Mouse (Mus musculus): ENCODE data around the gene Pnma1.

The Pnma1 gene

GRCm38 (mm10) chr12:84155523-84155871, 7.2 kb upstream of the Pnma1 start:
- no peak for DNase-seq (ENCODE audit: extremely low read depth, low read depth, low spot score)

GRCm38 (mm10) chr12:84154786-84155522, 6.7 kb upstream of the Pnma1 start:
- peak; percentile 74 for DNase-seq (ENCODE audit: extremely low read depth, low read depth, low spot score)

- DNase-seq (ENCODE audit: extremely low read depth, low read depth, low spot score), result no peak
Observed at GRCm38 (mm10) chr12:84153414-84153813, 5.1 kb upstream of the Pnma1 start.

- DNase-seq (ENCODE audit: extremely low read depth, low read depth, low spot score), result no peak
Observed at GRCm38 (mm10) chr12:84152352-84153190, 4.3 kb upstream of the Pnma1 start.

- no peak for DNase-seq (ENCODE audit: extremely low read depth, low read depth, low spot score)
Observed at GRCm38 (mm10) chr12:84151911-84152310, 3.6 kb upstream of the Pnma1 start.

GRCm38 (mm10) chr12:84150976-84151375, 2.7 kb upstream of the Pnma1 start:
- DNase-seq (ENCODE audit: extremely low read depth, low read depth, low spot score), result no peak

- no peak for DNase-seq (ENCODE audit: extremely low read depth, low read depth, low spot score)
Observed at GRCm38 (mm10) chr12:84149971-84150370, 1.7 kb upstream of the Pnma1 start.

- DNase-seq (ENCODE audit: extremely low read depth, low read depth, low spot score), result no peak
Observed at GRCm38 (mm10) chr12:84148622-84149012, 328 bp upstream of the Pnma1 start.

- no peak for DNase-seq (ENCODE audit: extremely low read depth, low read depth, low spot score)
Observed at GRCm38 (mm10) chr12:84142281-84143050, 5.8 kb downstream of the Pnma1 start.

- DNase-seq (ENCODE audit: extremely low read depth, low read depth, low spot score), result no peak
Observed at GRCm38 (mm10) chr12:84141271-84141670, 7.0 kb downstream of the Pnma1 start.

- DNase-seq (ENCODE audit: extremely low read depth, low read depth, low spot score), result no peak
Observed at GRCm38 (mm10) chr12:84140135-84140534, 8.2 kb downstream of the Pnma1 start.

- no peak for DNase-seq (ENCODE audit: extremely low read depth, low read depth, low spot score)
Observed at GRCm38 (mm10) chr12:84137131-84137530, 11.2 kb downstream of the Pnma1 start.

- DNase-seq (ENCODE audit: extremely low read depth, low read depth, low spot score), result no peak
Observed at GRCm38 (mm10) chr12:84132265-84132664, 16.0 kb downstream of the Pnma1 start.

GRCm38 (mm10) chr12:84129931-84130330, 18.4 kb downstream of the Pnma1 start:
- DNase-seq (ENCODE audit: extremely low read depth, low read depth, low spot score), result no peak

GRCm38 (mm10) chr12:84128576-84128975, 19.7 kb downstream of the Pnma1 start:
- DNase-seq (ENCODE audit: extremely low read depth, low read depth, low spot score), result no peak

GRCm38 (mm10) chr12:84126899-84127298, 21.4 kb downstream of the Pnma1 start:
- no peak for DNase-seq (ENCODE audit: extremely low read depth, low read depth, low spot score)

GRCm38 (mm10) chr12:84125892-84126291, 22.4 kb downstream of the Pnma1 start:
- no peak for DNase-seq (ENCODE audit: extremely low read depth, low read depth, low spot score)

- DNase-seq (ENCODE audit: extremely low read depth, low read depth, low spot score), result no peak
Observed at GRCm38 (mm10) chr12:84119584-84119983, 28.7 kb downstream of the Pnma1 start.

- no peak for DNase-seq (ENCODE audit: extremely low read depth, low read depth, low spot score)
Observed at GRCm38 (mm10) chr12:84114153-84114994, 33.9 kb downstream of the Pnma1 start, which contains the start of gene Dnal1. TSS of gene Dnal1 (plus strand) at chr12:84114366.

GRCm38 (mm10) chr12:84113676-84114075, 34.6 kb downstream of the Pnma1 start:
- no peak for DNase-seq (ENCODE audit: extremely low read depth, low read depth, low spot score)

- DNase-seq (ENCODE audit: extremely low read depth, low read depth, low spot score), result no peak
Observed at GRCm38 (mm10) chr12:84110814-84111213, 37.5 kb downstream of the Pnma1 start.
